Mouse (Mus musculus) liver, embryonic 14.5 days (tissue): Measurements from ENCODE around the gene Fndc1. TPM values are rescaled to one million over a fixed set of nuclear protein-coding genes. Genes with fewer than 3 reads are reported as not detected.
A peak's percentile ranks its signal among the peaks of the same experiment; 100 is the strongest.

Experiments
- ATAC-seq: fragments of 200-750 bp; cut with Nextera tagmentation; 2 replicates; pipeline ENCODE4 v1.8.0; 2017; ENCODE audit warnings: moderate number of reproducible peaks, mild to moderate bottlenecking, moderate library complexity; ENCODE audit not compliant: insufficient read depth
- DNase-seq, 3 experiments: peaks; one replicate each; pipeline ENCODE4 v3.0.0-alpha.2; 2012 to 2013; ENCODE audit warnings: low read depth in 3 of 3, low spot score in 3 of 3
- H3K27ac ChIP-seq: fragments of 300-500 bp; sonication (generic); 2 replicates; pipeline ENCODE4 v1.5.1; 2014; ENCODE audit warnings: moderate library complexity, mild to moderate bottlenecking, control low read depth, inconsistent platforms
- H3K27me3 ChIP-seq: fragments of 300-500 bp; sonication (generic); 2 replicates; pipeline ENCODE4 v1.6.1; 2014; ENCODE audit warnings: mild to moderate bottlenecking, low read length, moderate library complexity; ENCODE audit not compliant: control insufficient read depth, insufficient read depth
- H3K36me3 ChIP-seq: fragments of 300-500 bp; sonication (generic); replicated peaks from 2 replicates; pipeline ENCODE4 v1.6.1; 2014; ENCODE audit warnings: low read depth; ENCODE audit not compliant: control insufficient read depth, insufficient read depth
- H3K4me1 ChIP-seq, 2 experiments: fragments of 200-500 bp in 1 of 2; fragments of 300-500 bp in 1 of 2; sonication (generic) in 1 of 2; replicated peaks; 2 replicates each; pipeline ENCODE4 v1.6.1; 2012 to 2014; ENCODE audit warnings: antibody characterized with exemption in 1 of 2, inconsistent platforms in 1 of 2, low read length in 1 of 2; ENCODE audit not compliant: control insufficient read depth in 2 of 2, insufficient read depth in 2 of 2
- H3K4me2 ChIP-seq: fragments of 300-500 bp; sonication (generic); 2 replicates; pipeline ENCODE4 v1.6.1; 2014; ENCODE audit warnings: low read depth, mild to moderate bottlenecking, control low read depth, moderate library complexity
- H3K4me3 ChIP-seq, 2 experiments: fragments of 200-500 bp in 1 of 2; fragments of 300-500 bp in 1 of 2; sonication (generic) in 1 of 2; 2 replicates each; pipeline ENCODE4 v1.5.1; 2012 to 2014; ENCODE audit warnings: low read depth in 2 of 2, low read length in 2 of 2, mild to moderate bottlenecking in 2 of 2, control low read depth in 1 of 2, inconsistent platforms in 1 of 2, moderate library complexity in 1 of 2; ENCODE audit not compliant: insufficient read depth in 1 of 2
- H3K9ac ChIP-seq: fragments of 300-500 bp; sonication (generic); replicated peaks from 2 replicates; pipeline ENCODE4 v1.6.1; 2014; ENCODE audit warnings: mild to moderate bottlenecking, control low read depth, moderate library complexity
- H3K9me3 ChIP-seq: fragments of 300-500 bp; sonication (generic); 2 replicates; pipeline ENCODE4 v1.6.1; 2016; ENCODE audit warnings: low read length, mixed read lengths; ENCODE audit not compliant: control insufficient read depth
- CTCF ChIP-seq: IDR thresholded peaks from 2 replicates; pipeline ENCODE4 v1.5.1; 2016; ENCODE audit warnings: antibody characterized with exemption, low read depth, control low read depth
- EP300 ChIP-seq: IDR thresholded peaks from 2 replicates; pipeline ENCODE4 v1.6.1; 2016; ENCODE audit warnings: antibody characterized with exemption, low read depth
- WGBS: fragments of 180-500 bp; shearing (Covaris S2); extraction: QIAGEN DNeasy Blood & Tissue Kit; methylation state at CpG from one replicate; pipeline ENCODE4 v1.1.7; 2014; ENCODE audit not compliant: insufficient replicate concordance; 5-methylcytosine and 5-hydroxymethylcytosine counted together
- polyA plus RNA-seq, 2 experiments: library from polyadenylated mRNA; depleted of rRNA in 1 of 2; stranded (reverse) in 1 of 2; unstranded in 1 of 2; fragments of >200 nt; fragmentation: Nextera tagmentation in 1 of 2; extraction: Ambion mirVana in 1 of 2; gene quantifications; 2 replicates each; pipeline versions ENCODE4 v1.2.1 to v1.2.3; 2012 to 2014

Fndc1 gene
- polyA plus RNA-seq, 2 experiments, result 0.10 to 0.18 TPM

DNA sequence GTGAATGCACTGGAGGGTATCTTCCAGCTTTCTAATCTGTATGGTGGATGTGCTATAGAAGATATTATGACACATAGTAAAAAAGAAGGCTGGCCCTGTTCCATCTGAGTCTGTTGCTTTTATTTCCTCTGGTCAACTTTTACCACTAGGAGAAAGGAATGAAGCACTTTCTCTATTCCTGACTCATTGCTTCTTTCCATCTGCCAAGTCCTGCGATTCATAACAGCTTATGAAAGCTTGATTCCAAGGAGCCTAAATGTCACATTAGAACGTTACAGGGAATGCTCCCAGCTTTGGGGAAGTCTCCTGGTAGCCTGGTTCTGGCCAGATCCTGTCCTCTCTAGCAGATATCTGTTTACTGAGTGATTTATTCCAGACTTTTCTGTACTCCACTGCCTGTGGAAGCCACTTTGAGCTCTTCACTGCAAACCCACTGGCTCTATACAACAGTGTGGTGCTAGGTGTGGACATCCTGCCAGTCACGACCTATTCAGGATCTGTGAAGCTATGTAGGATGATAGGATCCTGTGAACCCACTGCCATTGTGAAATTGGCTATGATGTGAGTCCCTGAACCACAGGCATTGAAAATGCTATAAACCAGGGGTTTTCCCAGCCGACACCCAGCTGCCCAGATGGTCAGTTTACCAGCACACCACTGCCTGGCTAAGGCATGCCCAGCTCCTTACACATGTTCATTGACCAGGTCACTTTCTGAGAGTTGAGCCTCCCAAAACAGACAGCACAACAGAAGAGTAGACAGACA is 77.9 kb downstream of the Fndc1 start:
- Histone ChIP-seq H3K4me3 (no peak overlapping the region), H3K4me2 (no peak overlapping the region), H3K27ac (no peak overlapping the region), H3K9ac (no peak overlapping the region), H3K9me3 (no peaks in the 10 kb centered on the region), H3K4me1 (no peaks in the 10 kb centered on the region), H3K27me3 (no peaks in the 10 kb centered on the region), H3K36me3 (no peaks in the 10 kb centered on the region)
- no peak for ATAC-seq
- 48% methylated on average over 4 of the region's 4 CpGs for WGBS
- TF ChIP-seq CTCF (no peak), EP300 (no peak)
- DNase-seq, result no peak

DNA sequence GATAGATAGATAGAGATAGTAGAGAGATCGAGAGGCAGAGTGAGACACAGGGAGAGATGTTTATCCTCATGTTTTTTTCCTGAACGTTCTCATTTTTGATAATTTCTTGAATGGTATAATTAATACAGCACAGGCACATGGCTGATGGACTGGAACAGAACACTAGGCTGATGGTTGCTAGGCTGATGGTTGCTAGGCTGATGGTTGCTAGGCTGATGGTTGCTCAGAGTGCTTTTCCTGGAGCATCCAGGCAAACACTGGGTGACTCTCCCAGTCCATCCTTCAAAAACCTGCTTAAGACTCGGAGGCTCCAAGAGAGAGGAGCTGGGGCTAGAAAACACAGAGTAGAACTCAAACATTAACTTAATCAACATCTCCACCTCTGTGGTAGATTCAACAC is 80.3 kb downstream of the Fndc1 start:
- H3K27ac ChIP-seq, result no peak overlapping the region
- H3K9me3 ChIP-seq, result no peaks in the 10 kb centered on the region
- no peak overlapping the region for H3K4me2 ChIP-seq
- no peaks in the 10 kb centered on the region for H3K36me3 ChIP-seq
- H3K9ac ChIP-seq, result no peak overlapping the region
- H3K27me3 ChIP-seq, result no peaks in the 10 kb centered on the region
- TF ChIP-seq EP300, result no peak
- TF ChIP-seq CTCF, result no peak
- no peak overlapping the region for H3K4me3 ChIP-seq
- ATAC-seq (no peak), DNase-seq (no peak)
- 54% methylated on average over 3 of the region's 3 CpGs for WGBS
- H3K4me1 ChIP-seq, result no peaks in the 10 kb centered on the region

DNA sequence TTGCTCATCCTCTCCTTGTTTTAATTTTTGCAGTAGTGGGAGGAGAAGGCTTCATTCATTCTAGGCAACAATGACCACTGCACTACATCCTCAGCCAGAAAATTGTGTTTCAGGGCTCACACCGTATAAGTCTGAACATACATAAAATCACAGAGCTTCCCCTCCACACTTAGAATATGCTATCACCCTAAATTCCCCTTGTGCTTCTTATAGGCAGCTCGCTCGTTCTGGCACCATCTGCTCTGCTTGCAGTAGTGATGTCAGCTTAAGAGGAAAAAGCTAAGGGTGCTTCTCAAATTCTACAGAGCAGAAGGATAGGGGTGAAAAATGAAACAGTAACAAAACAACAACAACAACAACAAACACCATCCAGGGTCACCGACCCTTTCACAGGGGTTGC is 82.1 kb downstream of the Fndc1 start:
- no peak for ATAC-seq
- no peaks in the 10 kb centered on the region for H3K4me1 ChIP-seq
- no peak overlapping the region for H3K4me3 ChIP-seq
- H3K36me3 ChIP-seq, result no peaks in the 10 kb centered on the region
- WGBS, result 63% methylated on average over 4 of the region's 4 CpGs
- no peak for DNase-seq
- H3K4me2 ChIP-seq, result no peak overlapping the region
- H3K27me3 ChIP-seq, result no peaks in the 10 kb centered on the region
- no peak for TF ChIP-seq EP300
- no peak for TF ChIP-seq CTCF
- no peak overlapping the region for H3K27ac ChIP-seq
- no peaks in the 10 kb centered on the region for H3K9me3 ChIP-seq
- H3K9ac ChIP-seq, result no peak overlapping the region

DNA sequence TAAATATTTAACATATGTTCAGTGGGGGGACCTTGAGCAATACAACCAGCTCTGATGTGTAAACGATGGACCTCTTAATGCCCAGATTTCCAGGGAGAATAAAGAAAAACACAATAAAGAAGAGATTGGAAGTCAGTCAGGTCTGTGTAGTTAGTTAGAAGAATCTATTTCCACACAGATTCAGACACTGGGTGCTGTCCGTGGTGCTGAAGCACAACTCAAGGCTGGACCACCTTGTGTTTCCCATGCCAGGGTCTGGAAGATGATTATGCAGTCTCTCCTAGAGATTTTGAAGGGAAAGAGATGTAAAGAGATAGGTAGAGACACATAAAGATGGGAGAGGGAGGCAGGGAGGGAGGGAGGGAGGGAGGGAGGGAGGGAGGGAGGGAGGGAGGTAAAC is 86.1 kb downstream of the Fndc1 start:
- 9% methylated on average over 2 of the region's 2 CpGs for WGBS
- no peak overlapping the region for H3K4me3 ChIP-seq
- H3K27me3 ChIP-seq, result no peaks in the 10 kb centered on the region
- ATAC-seq, result no peak
- no peak overlapping the region for H3K4me2 ChIP-seq
- H3K27ac ChIP-seq, result no peak overlapping the region
- H3K36me3 ChIP-seq, result no peaks in the 10 kb centered on the region
- peak in 1 of 3 experiments; percentile 3 for DNase-seq
- no peaks in the 10 kb centered on the region for H3K9me3 ChIP-seq
- TF ChIP-seq EP300 (no peak), CTCF (no peak)
- no peaks in the 10 kb centered on the region for H3K4me1 ChIP-seq
- no peak overlapping the region for H3K9ac ChIP-seq

DNA sequence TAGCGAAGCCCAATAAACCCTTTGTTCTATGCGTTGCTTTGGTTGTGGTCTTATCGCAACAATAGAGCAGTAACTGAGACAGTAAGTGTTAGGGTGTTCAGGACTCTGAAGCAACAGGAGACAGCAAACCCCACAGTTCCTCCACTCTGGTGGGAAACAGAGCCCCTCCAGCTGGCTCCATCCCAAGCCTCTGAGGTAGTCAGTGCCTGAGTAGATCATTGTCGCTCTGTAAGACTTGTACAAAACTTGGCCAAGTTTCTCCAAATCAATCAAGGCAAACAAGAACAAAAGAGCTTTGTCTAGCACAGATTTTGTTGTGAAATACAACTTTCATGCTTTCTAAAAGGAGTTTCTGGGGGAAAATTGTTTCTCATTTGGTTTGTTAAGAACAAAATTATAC is 104.1 kb downstream of the Fndc1 start:
- Histone ChIP-seq H3K4me2 (no peak overlapping the region), H3K27ac (no peak overlapping the region), H3K9me3 (no peaks in the 10 kb centered on the region), H3K27me3 (no peaks in the 10 kb centered on the region), H3K4me1 (no peaks in the 10 kb centered on the region), H3K36me3 (no peaks in the 10 kb centered on the region), H3K4me3 (no peak overlapping the region), H3K9ac (no peak overlapping the region)
- no peak for DNase-seq
- no peak for ATAC-seq
- TF ChIP-seq CTCF (no peak), EP300 (no peak)
- 68% methylated on average over 4 of the region's 4 CpGs for WGBS
